Mouse (Mus musculus) embryonic facial prominence, embryonic 11.5 days (tissue): ENCODE measurements at regions not wholly inside any gene's neighbourhood (a gene's known extent, or its start where the extent isn't known, plus 50 kb on each side); places are given as distances from the start of the nearest gene placed in this dataset.

ENCODE experiments used
- ATAC-seq: fragments of 200-750 bp; cut with Nextera tagmentation; replicated peaks from 2 replicates; pipeline ENCODE4 v1.8.0; 2017; ENCODE audit warnings: low read depth; ENCODE audit not compliant: insufficient number of reproducible peaks, low FRiP score, low TSS enrichment
- DNase-seq: peaks from one replicate; pipeline ENCODE4 v3.0.0-alpha.2; 2015; ENCODE audit warnings: low spot score
- H3K27ac ChIP-seq: fragments of 300-500 bp; sonication (generic); replicated peaks from 2 replicates; pipeline ENCODE4 v1.5.1; 2014; ENCODE audit warnings: mild to moderate bottlenecking, low read depth, low read length, control low read depth
- H3K27me3 ChIP-seq: fragments of 300-500 bp; sonication (generic); 2 replicates; pipeline ENCODE4 v1.6.1; 2014; ENCODE audit warnings: mild to moderate bottlenecking, low read length, moderate library complexity, mixed read lengths; ENCODE audit not compliant: control insufficient read depth, insufficient read depth
- H3K36me3 ChIP-seq: fragments of 300-500 bp; sonication (generic); replicated peaks from 2 replicates; pipeline ENCODE4 v1.6.1; 2014; ENCODE audit warnings: low read depth, mild to moderate bottlenecking, low read length, moderate library complexity, mixed read lengths; ENCODE audit not compliant: control insufficient read depth, insufficient read depth
- H3K4me1 ChIP-seq: fragments of 300-500 bp; sonication (generic); 2 replicates; pipeline ENCODE4 v1.6.1; 2014; ENCODE audit warnings: low read length, mixed read lengths; ENCODE audit not compliant: control insufficient read depth, insufficient read depth
- H3K4me2 ChIP-seq: fragments of 300-500 bp; sonication (generic); 2 replicates; pipeline ENCODE4 v1.6.1; 2014; ENCODE audit warnings: low read depth, mild to moderate bottlenecking, control low read depth, low read length, moderate library complexity
- H3K4me3 ChIP-seq: fragments of 300-500 bp; sonication (generic); 2 replicates; pipeline ENCODE4 v1.5.1; 2014; ENCODE audit warnings: low read depth, low read length, control low read depth
- H3K9ac ChIP-seq: fragments of 300-500 bp; sonication (generic); replicated peaks from 2 replicates; pipeline ENCODE4 v1.6.1; 2014; ENCODE audit warnings: mild to moderate bottlenecking, control low read depth, low read length
- H3K9me3 ChIP-seq: fragments of 300-500 bp; sonication (generic); replicated peaks from 2 replicates; pipeline ENCODE4 v1.6.1; 2016; ENCODE audit warnings: mild to moderate bottlenecking, low read length, inconsistent platforms, mixed read lengths; ENCODE audit not compliant: control insufficient read depth
- WGBS: fragments of 180-500 bp; shearing (Covaris S2); extraction: QIAGEN DNeasy Blood & Tissue Kit; methylation state at CpG from one replicate; pipeline ENCODE4 v1.1.7; 2014; 5-methylcytosine and 5-hydroxymethylcytosine counted together

GRCm38 (mm10) chr12:28380203-28380602 is 172.0 kb downstream of the Dcdc2c start:
- no peaks in the 10 kb centered on the region for H3K9me3 ChIP-seq

DNA sequence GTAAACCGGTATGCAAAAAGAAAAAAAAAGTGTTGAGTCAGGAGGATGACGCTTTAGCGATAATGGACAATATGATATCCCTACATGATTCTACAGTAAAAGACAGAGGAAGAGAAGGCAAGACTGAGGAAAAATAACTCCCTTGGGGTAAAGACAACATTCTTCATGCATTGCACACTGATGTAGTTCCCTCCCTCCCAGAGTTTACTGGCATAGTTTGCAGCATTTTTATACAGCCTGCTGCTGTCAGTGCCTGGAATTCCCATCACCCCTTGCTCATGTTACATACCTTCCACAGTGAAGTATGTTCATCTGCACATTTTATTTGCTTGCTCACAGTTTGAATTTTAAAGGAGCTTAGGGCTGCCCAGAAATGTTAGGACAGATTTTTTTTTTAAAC is 174.2 kb downstream of the Dcdc2c start:
- no peak overlapping the region for H3K9ac ChIP-seq
- H3K27ac ChIP-seq = no peak overlapping the region
- no peaks in the 10 kb centered on the region for H3K27me3 ChIP-seq
- WGBS = 77% methylated on average over 3 of the region's 3 CpGs
- H3K4me1 ChIP-seq = no peaks in the 10 kb centered on the region
- no peaks in the 10 kb centered on the region for H3K36me3 ChIP-seq
- ATAC-seq = no peak
- no peak overlapping the region for H3K4me3 ChIP-seq
- H3K9me3 ChIP-seq = no peaks in the 10 kb centered on the region
- no peak overlapping the region for H3K4me2 ChIP-seq
- no peak for DNase-seq

More at GRCm38 (mm10) chr12:28380203-28380602, 172.0 kb downstream of the Dcdc2c start:
- DNase-seq (no peak), ATAC-seq (no peak)
- H3K36me3 ChIP-seq = no peaks in the 10 kb centered on the region
- H3K27me3 ChIP-seq = no peaks in the 10 kb centered on the region
- no peaks in the 10 kb centered on the region for H3K4me1 ChIP-seq
- H3K27ac ChIP-seq = no peak overlapping the region
- 77% methylated on average over 3 of the region's 3 CpGs for WGBS
- H3K4me3 ChIP-seq = no peak overlapping the region
- H3K4me2 ChIP-seq = no peak overlapping the region
- no peak overlapping the region for H3K9ac ChIP-seq

GRCm38 (mm10) chr12:28377373-28377772 is 174.8 kb downstream of the Dcdc2c start:
- Histone ChIP-seq H3K36me3 (no peaks in the 10 kb centered on the region), H3K4me1 (no peaks in the 10 kb centered on the region), H3K4me2 (no peak overlapping the region), H3K4me3 (no peak overlapping the region), H3K9me3 (no peaks in the 10 kb centered on the region), H3K27me3 (no peaks in the 10 kb centered on the region), H3K9ac (no peak overlapping the region), H3K27ac (no peak overlapping the region)
- WGBS = 72% methylated on average over 4 of the region's 4 CpGs
- ATAC-seq = no peak
- DNase-seq = no peak

DNA sequence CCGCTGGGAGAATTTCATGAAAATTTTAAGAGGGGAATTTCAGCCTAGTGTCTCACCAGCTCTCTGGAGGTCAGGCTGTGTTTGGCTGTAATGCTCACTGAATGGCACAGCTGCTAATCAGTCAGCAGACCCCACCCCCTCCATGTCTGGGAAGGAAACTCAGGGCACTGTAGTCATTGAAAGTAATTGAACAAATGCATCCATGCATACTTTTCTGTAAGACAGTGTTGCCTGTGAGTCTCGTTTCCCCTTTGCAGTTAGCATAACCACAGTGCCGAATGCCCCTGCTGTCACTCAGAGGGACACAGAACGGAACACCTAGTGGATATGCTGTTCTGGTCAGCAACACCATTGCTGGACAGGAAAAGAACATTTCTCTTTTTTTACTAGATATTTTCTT is 175.4 kb downstream of the Dcdc2c start:
- H3K4me3 ChIP-seq = no peak overlapping the region
- H3K4me2 ChIP-seq = no peak overlapping the region
- peak; percentile 49 for DNase-seq
- H3K4me1 ChIP-seq = no peaks in the 10 kb centered on the region
- no peaks in the 10 kb centered on the region for H3K27me3 ChIP-seq
- no peak overlapping the region for H3K9ac ChIP-seq
- H3K36me3 ChIP-seq = no peaks in the 10 kb centered on the region
- H3K9me3 ChIP-seq = no peaks in the 10 kb centered on the region
- 52% methylated on average over 4 of the region's 4 CpGs for WGBS
- no peak for ATAC-seq
- H3K27ac ChIP-seq = no peak overlapping the region

- Histone ChIP-seq H3K27ac (no peak overlapping the region), H3K4me3 (no peak overlapping the region), H3K4me1 (no peaks in the 10 kb centered on the region), H3K27me3 (no peaks in the 10 kb centered on the region), H3K9ac (no peak overlapping the region), H3K36me3 (no peaks in the 10 kb centered on the region), H3K4me2 (no peak overlapping the region), H3K9me3 (no peaks in the 10 kb centered on the region)
- 42% methylated on average over 2 of the region's 2 CpGs for WGBS
- ATAC-seq (no peak), DNase-seq (peak; percentile 50)
These were observed 186.9 kb downstream of the Dcdc2c start for GRCm38 (mm10) chr12:28365304-28365703.

- H3K9me3 ChIP-seq = no peaks in the 10 kb centered on the region
- no peak overlapping the region for H3K4me2 ChIP-seq
- H3K27me3 ChIP-seq = no peaks in the 10 kb centered on the region
- no peak overlapping the region for H3K9ac ChIP-seq
- H3K4me1 ChIP-seq = no peaks in the 10 kb centered on the region; the same call in 1 of the 2 replicates
- WGBS = 34% methylated on average over 7 of the region's 7 CpGs
- DNase-seq = no peak
- H3K27ac ChIP-seq = no peak overlapping the region
- no peak for ATAC-seq
- no peak overlapping the region for H3K4me3 ChIP-seq
- no peaks in the 10 kb centered on the region for H3K36me3 ChIP-seq
These were observed 193.4 kb downstream of the Dcdc2c start for GRCm38 (mm10) chr12:28358737-28359333.

- H3K27me3 ChIP-seq = no peaks in the 10 kb centered on the region
- no peak overlapping the region for H3K4me2 ChIP-seq
- no peak overlapping the region for H3K9ac ChIP-seq
- no peak for ATAC-seq
- no peaks in the 10 kb centered on the region for H3K36me3 ChIP-seq
- no peaks in the 10 kb centered on the region; the same call in 1 of the 2 replicates for H3K4me1 ChIP-seq
- H3K27ac ChIP-seq = no peak overlapping the region
- 88% methylated on average over 10 of the region's 10 CpGs for WGBS
- no peaks in the 10 kb centered on the region for H3K9me3 ChIP-seq
- no peak overlapping the region for H3K4me3 ChIP-seq
- no peak for DNase-seq
These were observed 194.4 kb downstream of the Dcdc2c start for GRCm38 (mm10) chr12:28357764-28358163.

DNA sequence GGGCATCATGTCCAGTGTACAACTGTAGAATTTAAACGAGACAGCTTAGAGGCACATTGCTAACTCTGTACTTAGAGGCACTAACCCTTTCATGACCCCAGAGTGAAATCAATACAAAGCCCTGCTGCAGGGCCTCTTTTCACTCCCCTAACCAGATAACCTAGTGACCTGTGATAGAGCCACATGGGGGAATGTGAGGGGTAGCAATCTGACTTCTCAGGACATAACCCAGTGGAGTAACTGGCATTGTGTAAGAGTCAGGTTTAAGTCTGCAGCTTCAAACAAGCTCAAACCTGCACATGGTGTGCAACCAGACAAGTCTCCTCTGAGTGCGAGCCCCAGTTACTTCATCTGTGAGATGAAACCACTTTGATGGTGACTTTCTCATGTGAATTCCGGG is 199.1 kb downstream of the Dcdc2c start:
- no peak overlapping the region for H3K9ac ChIP-seq
- no peak overlapping the region for H3K4me2 ChIP-seq
- H3K4me1 ChIP-seq = no peaks in the 10 kb centered on the region
- H3K27me3 ChIP-seq = no peaks in the 10 kb centered on the region
- H3K27ac ChIP-seq = 0 out of 2 replicates have a peak overlapping the region, but pooled peaks have one; percentile 0
- ATAC-seq = no peak
- no peaks in the 10 kb centered on the region for H3K36me3 ChIP-seq
- H3K9me3 ChIP-seq = no peaks in the 10 kb centered on the region
- no peak for DNase-seq
- 54% methylated on average over 3 of the region's 3 CpGs for WGBS
- no peak overlapping the region for H3K4me3 ChIP-seq
